In genomic region chr7:27228865-27229264, GRCm38 (mm10) we compare ENCODE assay signal across 8 mouse cellular contexts. TPM values are rescaled to one million over a fixed set of nuclear protein-coding genes. Genes with fewer than 3 reads are reported as not detected.
DNase-seq lines count a peak whose midpoint lies in the region; ATAC-seq and TF ChIP-seq lines count a peak whose summit lies in the region.

No protein-coding gene starts in this region.

- TF ChIP-seq POLR2A in bone marrow, adult 2 months (IDR thresholded peaks at IDR 0.05; ENCODE audit: borderline replicate concordance, control insufficient read depth, low read depth, low read length): no peak

- peak overlapping the region; percentile 96 for H3K4me3 ChIP-seq in heart, embryonic 15.5 days
- peak overlapping the region; percentile 58 for H3K4me3 ChIP-seq in bone marrow, adult 2 months (replicated peaks; ENCODE audit: control insufficient read depth, low read depth, low read length)
- peak overlapping the region; percentile 54 for H3K4me3 ChIP-seq in hindbrain, embryonic 14.5 days (replicated peaks; ENCODE audit: low read length)
- peak overlapping the region; percentile 72 for H3K4me3 ChIP-seq in midbrain, embryonic 12.5 days

- no peaks in the 10 kb centered on the region for H3K36me3 ChIP-seq in heart, embryonic 15.5 days
- 0 out of 2 replicates have a peak, but pooled peaks cover 2% of the 10 kb centered on the region for H3K36me3 ChIP-seq in hindbrain, embryonic 14.5 days (replicated peaks; ENCODE audit: control insufficient read depth, insufficient read depth)
- no peaks in the 10 kb centered on the region for H3K36me3 ChIP-seq in midbrain, embryonic 12.5 days

- 19% methylated on average over 6 of the region's 6 CpGs for WGBS in heart, embryonic 15.5 days
- WGBS in bone marrow, adult 2 months: 10% methylated on average over 6 of the region's 6 CpGs
- 15% methylated on average over 6 of the region's 6 CpGs for WGBS in hindbrain, embryonic 14.5 days
- 15% methylated on average over 6 of the region's 6 CpGs for WGBS in midbrain, embryonic 12.5 days

- no peak for DNase-seq in heart, adult 8-10 months (ENCODE audit: low spot score)
- no peak for DNase-seq in hindbrain, embryonic 14.5 days (ENCODE audit: low spot score)
- no peak for DNase-seq in adrenal gland, postnatal 14 days
- no peak for DNase-seq in thymus, postnatal 4 days
- DNase-seq in thymus, postnatal 36 days: no peak

- H3K9ac ChIP-seq in heart, embryonic 15.5 days: peak overlapping the region; percentile 89
- H3K9ac ChIP-seq in hindbrain, embryonic 14.5 days: peak overlapping the region; percentile 71
- peak overlapping the region; percentile 85 for H3K9ac ChIP-seq in midbrain, embryonic 12.5 days (replicated peaks)

- H3K27ac ChIP-seq in heart, embryonic 15.5 days: peak overlapping the region; percentile 92
- peak overlapping the region; percentile 27 for H3K27ac ChIP-seq in bone marrow, adult 2 months (ENCODE audit: control insufficient read depth, insufficient read depth, low read depth, low read length, poor library complexity)
- peak overlapping the region; percentile 81 for H3K27ac ChIP-seq in hindbrain, embryonic 14.5 days
- H3K27ac ChIP-seq in midbrain, embryonic 12.5 days (replicated peaks): peak overlapping the region; percentile 81

- H3K9me3 ChIP-seq in heart, embryonic 15.5 days (replicated peaks): no peaks in the 10 kb centered on the region
- H3K9me3 ChIP-seq in hindbrain, embryonic 14.5 days (ENCODE audit: control insufficient read depth, low read length): no peaks in the 10 kb centered on the region
- no peaks in the 10 kb centered on the region for H3K9me3 ChIP-seq in midbrain, embryonic 12.5 days

- H3K4me1 ChIP-seq in heart, embryonic 15.5 days (replicated peaks): peaks cover 56% of the 10 kb centered on the region
- peaks cover 2% of the 10 kb centered on the region; the same call in 1 of the 2 replicates for H3K4me1 ChIP-seq in bone marrow, adult 2 months (ENCODE audit: control insufficient read depth, insufficient read depth, low read length)
- peaks cover 48% of the 10 kb centered on the region for H3K4me1 ChIP-seq in hindbrain, embryonic 14.5 days (replicated peaks; ENCODE audit: control insufficient read depth, insufficient read depth, low read length)
- peaks cover 56% of the 10 kb centered on the region for H3K4me1 ChIP-seq in midbrain, embryonic 12.5 days

- H3K4me2 ChIP-seq in heart, embryonic 15.5 days: peak overlapping the region; percentile 77
- H3K4me2 ChIP-seq in hindbrain, embryonic 14.5 days (replicated peaks): peak overlapping the region; percentile 92
- peak overlapping the region; percentile 91 for H3K4me2 ChIP-seq in midbrain, embryonic 12.5 days (replicated peaks)

- no peaks in the 10 kb centered on the region for H3K27me3 ChIP-seq in heart, embryonic 15.5 days
- H3K27me3 ChIP-seq in hindbrain, embryonic 14.5 days (ENCODE audit: control insufficient read depth, insufficient read depth, low read length): no peaks in the 10 kb centered on the region
- no peaks in the 10 kb centered on the region for H3K27me3 ChIP-seq in midbrain, embryonic 12.5 days

- TF ChIP-seq CTCF in bone marrow, adult 2 months (IDR thresholded peaks at IDR 0.05; ENCODE audit: control insufficient read depth, insufficient read depth, low read length): no peak

- ATAC-seq in heart, embryonic 15.5 days (replicated peaks; ENCODE audit: insufficient number of reproducible peaks, insufficient read depth, low FRiP score, low read depth): no peak
- ATAC-seq in hindbrain, embryonic 14.5 days (ENCODE audit: low FRiP score): no peak
- no peak for ATAC-seq in midbrain, embryonic 12.5 days (ENCODE audit: low FRiP score, low read depth)

RNA-seq across cellular contexts. Expression of gene Itpkc, which starts 0.4 kb away (rescaled TPM):
- polyA plus RNA-seq in heart, embryonic 15.5 days (2015; fragmentation: Nextera tagmentation; extraction: Ambion mirVana): 2.4 and 2.8 TPM in 2 replicates
- total RNA-seq in heart, adult 8-10 months (2022): 1 to 10 TPM; 4.6 to 6.2 (median 4.8) TPM
- polyA plus RNA-seq in bone marrow, adult 2 months (2011; ENCODE audit: insufficient read depth, insufficient read length, low replicate concordance, missing spikeins): 0.50 and 2.5 TPM in 2 replicates
- polyA plus RNA-seq in hindbrain, embryonic 14.5 days (2014; fragmentation: Nextera tagmentation; extraction: Ambion mirVana): 6.5 and 8.7 TPM in 2 replicates
- polyA plus RNA-seq in midbrain, embryonic 12.5 days (2016; fragmentation: Nextera tagmentation; extraction: Ambion mirVana): 8.7 and 10.2 TPM in 2 replicates
- 8.6 and 9.6 TPM in 2 replicates for total RNA-seq in adrenal gland, postnatal 14 days (2021)

RNA-seq across cellular contexts. Expression of gene Coq8b, which starts 4.0 kb away (rescaled TPM):
- polyA plus RNA-seq in heart, embryonic 15.5 days (2015; fragmentation: Nextera tagmentation; extraction: Ambion mirVana): 13.9 and 14.7 TPM in 2 replicates
- 10 to 100 TPM in 2 of 4 experiments, 1 to 10 TPM in 2; 9.0 to 12.6 (median 10.1) TPM for total RNA-seq in heart, adult 8-10 months (2022)
- 12.2 and 17.3 TPM in 2 replicates for polyA plus RNA-seq in bone marrow, adult 2 months (2011; ENCODE audit: insufficient read depth, insufficient read length, low replicate concordance, missing spikeins)
- 17.4 and 17.8 TPM in 2 replicates for polyA plus RNA-seq in hindbrain, embryonic 14.5 days (2014; fragmentation: Nextera tagmentation; extraction: Ambion mirVana)
- 22.1 and 22.9 TPM in 2 replicates for polyA plus RNA-seq in midbrain, embryonic 12.5 days (2016; fragmentation: Nextera tagmentation; extraction: Ambion mirVana)
- total RNA-seq in adrenal gland, postnatal 14 days (2021): 44.2 and 44.8 TPM in 2 replicates

RNA-seq across cellular contexts. Expression of gene Numbl, which starts 29.4 kb away (rescaled TPM):
- polyA plus RNA-seq in heart, embryonic 15.5 days (2015; fragmentation: Nextera tagmentation; extraction: Ambion mirVana): 9.2 and 13.8 TPM in 2 replicates
- 1 to 10 TPM; 3.4 to 5.0 (median 4.1) TPM for total RNA-seq in heart, adult 8-10 months (2022)
- 2.4 and 3.2 TPM in 2 replicates for polyA plus RNA-seq in bone marrow, adult 2 months (2011; ENCODE audit: insufficient read depth, insufficient read length, low replicate concordance, missing spikeins)
- polyA plus RNA-seq in hindbrain, embryonic 14.5 days (2014; fragmentation: Nextera tagmentation; extraction: Ambion mirVana): 36.2 and 39.2 TPM in 2 replicates
- polyA plus RNA-seq in midbrain, embryonic 12.5 days (2016; fragmentation: Nextera tagmentation; extraction: Ambion mirVana): 59.8 and 61.2 TPM in 2 replicates
- total RNA-seq in adrenal gland, postnatal 14 days (2021): 8.7 and 11.9 TPM in 2 replicates

RNA-seq across cellular contexts. Expression of gene Snrpa, which starts 32.8 kb away (rescaled TPM):
- polyA plus RNA-seq in heart, embryonic 15.5 days (2015; fragmentation: Nextera tagmentation; extraction: Ambion mirVana): 111 and 166 TPM in 2 replicates
- 10 to 100 TPM; 39.6 to 48.6 (median 47.4) TPM for total RNA-seq in heart, adult 8-10 months (2022)
- 99.4 and 100.0 TPM in 2 replicates for polyA plus RNA-seq in bone marrow, adult 2 months (2011; ENCODE audit: insufficient read depth, insufficient read length, low replicate concordance, missing spikeins)
- 192 and 195 TPM in 2 replicates for polyA plus RNA-seq in hindbrain, embryonic 14.5 days (2014; fragmentation: Nextera tagmentation; extraction: Ambion mirVana)
- 277 and 286 TPM in 2 replicates for polyA plus RNA-seq in midbrain, embryonic 12.5 days (2016; fragmentation: Nextera tagmentation; extraction: Ambion mirVana)
- total RNA-seq in adrenal gland, postnatal 14 days (2021): 88.3 and 90.9 TPM in 2 replicates

RNA-seq across cellular contexts. Expression of gene BC024978, which starts 33.3 kb away (rescaled TPM):
- 2.6 and 3.1 TPM in 2 replicates for polyA plus RNA-seq in heart, embryonic 15.5 days (2015; fragmentation: Nextera tagmentation; extraction: Ambion mirVana)
- total RNA-seq in heart, adult 8-10 months (2022): 10 to 100 TPM; 14.1 to 19.5 (median 15.8) TPM
- polyA plus RNA-seq in bone marrow, adult 2 months (2011; ENCODE audit: insufficient read depth, insufficient read length, low replicate concordance, missing spikeins): 1.6 and 2.5 TPM in 2 replicates
- polyA plus RNA-seq in hindbrain, embryonic 14.5 days (2014; fragmentation: Nextera tagmentation; extraction: Ambion mirVana): 3.4 and 3.5 TPM in 2 replicates
- polyA plus RNA-seq in midbrain, embryonic 12.5 days (2016; fragmentation: Nextera tagmentation; extraction: Ambion mirVana): 3.9 and 4.5 TPM in 2 replicates
- 22.9 and 23.0 TPM in 2 replicates for total RNA-seq in adrenal gland, postnatal 14 days (2021)

Comparison
In these comparisons a context has a peak if more than half of its experiments do, and no peak if none do; other contexts are left out.
1. H3K27ac ChIP-seq: peak in every context shown above with its lines; median percentile 92 in heart, embryonic 15.5 days; 81 in hindbrain, embryonic 14.5 days; 81 in midbrain, embryonic 12.5 days; 27 in bone marrow, adult 2 months.